Mouse (Mus musculus) G1E-ER4 (cell line): Measurements from ENCODE around the gene Vmn1r56. TPM values are rescaled to one million over a fixed set of nuclear protein-coding genes. Genes with fewer than 3 reads are reported as not detected.
"Not testable (repeated sequence)": the region's sequence is repeated elsewhere in the genome, so short reads cannot be mapped to it uniquely, and the experiment has no call there.

Experiments
- GATA1 ChIP-seq: IDR thresholded peaks from one replicate; pipeline ENCODE4 v1.8.0; 2012; ENCODE audit warnings: low read length, inconsistent platforms
- polyA plus RNA-seq: library from polyadenylated mRNA; stranded (reverse); fragments of >175 nt; gene quantifications from 2 replicates; pipeline ENCODE4 v1.2.3, GENCODE M21; 2012

Gene Vmn1r56
- not detected in 2 replicates for polyA plus RNA-seq

GRCm38 (mm10) chr7:5196647-5197046, at the start of gene Vmn1r56:
TSS of gene Vmn1r56 (minus strand) at chr7:5196747.
- TF ChIP-seq GATA1 = not testable (repeated sequence)

- not testable (repeated sequence) for TF ChIP-seq GATA1
Measured at GRCm38 (mm10) chr7:5218193-5218592, 21.6 kb upstream of the Vmn1r56 start, which contains the start of gene Vmn1r57. TSS of gene Vmn1r57 (plus strand) at chr7:5218493.

- not testable (repeated sequence) for TF ChIP-seq GATA1
Measured at GRCm38 (mm10) chr7:5149570-5149969, 47.0 kb downstream of the Vmn1r56 start, which contains the start of gene Vmn1r55. TSS of gene Vmn1r55 (minus strand) at chr7:5149670.

Other genes starting within 250 kb of the Vmn1r56 start
- gene Sbk2, start 232.3 kb downstream of the Vmn1r56 start, polyA plus RNA-seq = not detected in 2 replicates
- not detected in 2 replicates for gene Sbk3, start 225.6 kb downstream of the Vmn1r56 start, polyA plus RNA-seq
- 0.04 and 0.05 TPM in 2 replicates for gene Zfp579, start 200.6 kb downstream of the Vmn1r56 start, polyA plus RNA-seq
- 56.5 and 78.4 TPM in 2 replicates for gene Zfp524, start 182.3 kb downstream of the Vmn1r56 start, polyA plus RNA-seq
- gene Fiz1, start 182.1 kb downstream of the Vmn1r56 start, polyA plus RNA-seq = 91.3 and 107 TPM in 2 replicates
- gene Gm44973, start 181.3 kb downstream of the Vmn1r56 start, polyA plus RNA-seq = 15.3 TPM in 1 of 2 replicates, not detected in the other
- 146 and 194 TPM in 2 replicates for gene Zfp865, start 176.4 kb downstream of the Vmn1r56 start, polyA plus RNA-seq
- gene Ccdc106, start 176.2 kb downstream of the Vmn1r56 start, polyA plus RNA-seq = 0.64 and 0.82 TPM in 2 replicates
- gene 4632433K11Rik, start 162.6 kb downstream of the Vmn1r56 start, polyA plus RNA-seq = not detected in 2 replicates
- 2.9 and 3.1 TPM in 2 replicates for gene Zfp784, start 158.3 kb downstream of the Vmn1r56 start, polyA plus RNA-seq
- 0.73 and 0.90 TPM in 2 replicates for gene Zfp580, start 145.2 kb downstream of the Vmn1r56 start, polyA plus RNA-seq
- 496 and 534 TPM in 2 replicates for gene U2af2, start 134.6 kb downstream of the Vmn1r56 start, polyA plus RNA-seq
- 1,467 and 1,596 TPM in 2 replicates for gene Epn1, start 116.5 kb downstream of the Vmn1r56 start, polyA plus RNA-seq
- not detected in 2 replicates for gene Rfpl4, start 79.8 kb downstream of the Vmn1r56 start, polyA plus RNA-seq
- gene Rasl2-9, start 70.8 kb downstream of the Vmn1r56 start, polyA plus RNA-seq = 0.44 and 0.48 TPM in 2 replicates
- not detected in 2 replicates for gene Vmn1r55, start 47.1 kb downstream of the Vmn1r56 start, polyA plus RNA-seq
- not detected in 2 replicates for gene Vmn1r57, start 21.7 kb upstream of the Vmn1r56 start, polyA plus RNA-seq
- not detected in 2 replicates for gene Gm5065, start 153.8 kb upstream of the Vmn1r56 start, polyA plus RNA-seq
- gene Nlrp2, start 154.3 kb upstream of the Vmn1r56 start, polyA plus RNA-seq = not detected in 2 replicates
- not detected in 2 replicates for gene Vmn1r58, start 216.6 kb upstream of the Vmn1r56 start, polyA plus RNA-seq